Mouse (Mus musculus) ovary, adult 18-20 months (tissue): Measurements from ENCODE around the gene Tpm4.

ENCODE experiments used
- DNase-seq: peaks from one replicate; pipeline ENCODE4 v3.0.0; 2022; ENCODE audit warnings: low spot score, mixed read lengths

The Tpm4 gene

DNA sequence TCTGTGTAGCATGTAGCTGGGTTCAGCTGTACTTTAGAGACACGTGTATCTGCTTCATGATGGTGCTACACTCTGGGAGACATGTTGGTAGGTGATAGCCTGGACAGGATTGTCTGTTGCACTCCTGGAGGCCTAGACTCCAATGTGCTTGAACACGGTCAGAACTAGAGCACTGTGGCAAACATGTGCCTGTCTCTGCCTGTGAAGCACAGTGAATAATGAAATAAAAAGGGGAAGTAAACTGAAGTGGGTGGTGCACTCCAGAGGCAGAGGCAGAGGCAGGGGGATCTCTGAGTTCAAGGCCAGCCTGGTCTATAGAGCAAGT, 55.4 kb downstream of the Tpm4 start:
- DNase-seq, result no peak

DNA sequence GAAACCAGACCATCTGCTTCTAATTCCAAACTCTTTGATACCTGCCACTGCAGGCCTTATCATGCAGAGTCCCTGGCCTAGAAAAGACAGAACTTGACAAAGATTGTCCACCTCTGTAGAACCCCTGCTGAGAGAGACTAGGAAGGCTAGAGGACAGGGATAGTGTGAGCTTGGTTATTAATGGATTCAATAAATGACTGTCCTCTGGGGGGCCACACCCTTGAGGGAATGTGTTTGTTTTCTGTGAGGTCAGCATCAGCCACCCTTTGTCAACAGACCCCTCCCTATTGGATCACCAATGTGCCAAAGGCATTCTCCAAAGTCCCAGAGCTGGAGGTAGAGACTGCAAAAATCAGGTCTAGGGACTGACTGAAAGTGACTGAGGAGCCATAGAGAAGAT, 57.3 kb downstream of the Tpm4 start:
- no peak for DNase-seq

GRCm38 (mm10) chr8:72197997-72198396, 63.2 kb downstream of the Tpm4 start:
- DNase-seq, result no peak
